Mouse (Mus musculus) neural tube, embryonic 13.5 days (tissue): ENCODE results near the gene Rhoq. TPM values are rescaled to one million over a fixed set of nuclear protein-coding genes. Genes with fewer than 3 reads are reported as not detected.
A peak's percentile ranks its signal among the peaks of the same experiment; 100 is the strongest.

Source experiments
- ATAC-seq: fragments of 200-750 bp; cut with Nextera tagmentation; 2 replicates; pipeline ENCODE4 v1.8.0; 2017; ENCODE audit warnings: low read depth, mild to moderate bottlenecking, moderate TSS enrichment, moderate library complexity
- H3K27ac ChIP-seq: fragments of 300-500 bp; sonication (generic); replicated peaks from 2 replicates; pipeline ENCODE4 v1.5.1; 2015; ENCODE audit warnings: moderate library complexity, mild to moderate bottlenecking, inconsistent platforms
- H3K27me3 ChIP-seq: fragments of 300-500 bp; sonication (generic); 2 replicates; pipeline ENCODE4 v1.6.1; 2015; ENCODE audit warnings: mild to moderate bottlenecking, inconsistent platforms
- H3K36me3 ChIP-seq: fragments of 300-500 bp; sonication (generic); 2 replicates; pipeline ENCODE4 v1.6.1; 2015; ENCODE audit warnings: mild to moderate bottlenecking, inconsistent platforms
- H3K4me1 ChIP-seq: fragments of 300-500 bp; sonication (generic); replicated peaks from 2 replicates; pipeline ENCODE4 v1.6.1; 2015; ENCODE audit warnings: inconsistent platforms
- H3K4me2 ChIP-seq: fragments of 300-500 bp; sonication (generic); 2 replicates; pipeline ENCODE4 v1.6.1; 2015; ENCODE audit warnings: inconsistent platforms, mild to moderate bottlenecking, moderate library complexity
- H3K4me3 ChIP-seq: fragments of 300-500 bp; sonication (generic); 2 replicates; pipeline ENCODE4 v1.5.1; 2015; ENCODE audit warnings: mild to moderate bottlenecking, inconsistent platforms
- H3K9ac ChIP-seq: fragments of 300-500 bp; sonication (generic); 2 replicates; pipeline ENCODE4 v1.6.1; 2015; ENCODE audit warnings: moderate library complexity, mild to moderate bottlenecking, inconsistent platforms
- H3K9me3 ChIP-seq: fragments of 300-500 bp; sonication (generic); 2 replicates; pipeline ENCODE4 v1.6.1; 2016; ENCODE audit warnings: inconsistent platforms
- WGBS: fragments of 180-500 bp; shearing (Covaris S2); methylation state at CpG from one replicate; pipeline ENCODE4 v1.1.7; 2015; 5-methylcytosine and 5-hydroxymethylcytosine counted together
- polyA plus RNA-seq: library from polyadenylated mRNA; unstranded; fragments of >200 nt; fragmentation: Nextera tagmentation; extraction: Ambion mirVana; gene quantifications from 2 replicates; pipeline ENCODE4 v1.2.1, GENCODE M21; 2015

Rhoq gene
- polyA plus RNA-seq, 1 experiment from 2014 or later, result 8.7 TPM

- H3K4me3 ChIP-seq, result peak overlapping the region; percentile 86
- peak; percentile 60 for ATAC-seq
- WGBS, result under 1% methylated on average over 10 of the region's 10 CpGs
- peaks cover 54% of the 10 kb centered on the region for H3K4me1 ChIP-seq
- peak overlapping the region; percentile 93 for H3K9ac ChIP-seq
- H3K27me3 ChIP-seq, result no peaks in the 10 kb centered on the region
- H3K27ac ChIP-seq, result peak overlapping the region; percentile 89
- no peaks in the 10 kb centered on the region for H3K36me3 ChIP-seq
- no peaks in the 10 kb centered on the region for H3K9me3 ChIP-seq
- peak overlapping the region; percentile 81 for H3K4me2 ChIP-seq
Observed at GRCm38 (mm10) chr17:86964502-86964901, 1.6 kb downstream of the Rhoq start.

- H3K27me3 ChIP-seq, result no peaks in the 10 kb centered on the region
- no peaks in the 10 kb centered on the region for H3K9me3 ChIP-seq
- H3K4me1 ChIP-seq, result peaks cover 54% of the 10 kb centered on the region
- ATAC-seq, result no peak
- peak overlapping the region; percentile 64 for H3K9ac ChIP-seq
- peak overlapping the region; percentile 89 for H3K27ac ChIP-seq
- 0 out of 2 replicates have a peak, but pooled peaks cover 5% of the 10 kb centered on the region for H3K36me3 ChIP-seq
- peak overlapping the region; percentile 86 for H3K4me3 ChIP-seq
- WGBS, result 86% methylated on average over 8 of the region's 8 CpGs
- H3K4me2 ChIP-seq, result peak overlapping the region; percentile 81
Observed at GRCm38 (mm10) chr17:86965121-86965520, 2.2 kb downstream of the Rhoq start.

- WGBS, result 80% methylated on average over 10 of the region's 10 CpGs
- H3K27ac ChIP-seq, result no peak overlapping the region
- ATAC-seq, result no peak
- H3K4me3 ChIP-seq, result no peak overlapping the region
- peaks cover 54% of the 10 kb centered on the region for H3K4me1 ChIP-seq
- H3K9ac ChIP-seq, result no peak overlapping the region
- 0 out of 2 replicates have a peak, but pooled peaks cover 7% of the 10 kb centered on the region for H3K36me3 ChIP-seq
- H3K27me3 ChIP-seq, result no peaks in the 10 kb centered on the region
- no peaks in the 10 kb centered on the region for H3K9me3 ChIP-seq
- no peak overlapping the region for H3K4me2 ChIP-seq
Observed at GRCm38 (mm10) chr17:86966040-86966439, 3.2 kb downstream of the Rhoq start.

GRCm38 (mm10) chr17:86967048-86967447, 4.2 kb downstream of the Rhoq start:
- Histone ChIP-seq H3K36me3 (0 out of 2 replicates have a peak, but pooled peaks cover 7% of the 10 kb centered on the region), H3K4me1 (peaks cover 44% of the 10 kb centered on the region)
- no peak for ATAC-seq

GRCm38 (mm10) chr17:86967536-86968525, 4.9 kb downstream of the Rhoq start:
- ATAC-seq, result no peak
- 0 out of 2 replicates have a peak, but pooled peaks cover 7% of the 10 kb centered on the region for H3K36me3 ChIP-seq
- H3K4me2 ChIP-seq, result no peak overlapping the region
- H3K27ac ChIP-seq, result no peak overlapping the region
- H3K9ac ChIP-seq, result no peak overlapping the region
- 72% methylated on average over 10 of the region's 10 CpGs for WGBS
- no peak overlapping the region for H3K4me3 ChIP-seq
- no peaks in the 10 kb centered on the region for H3K27me3 ChIP-seq
- peaks cover 40% of the 10 kb centered on the region for H3K4me1 ChIP-seq
- no peaks in the 10 kb centered on the region for H3K9me3 ChIP-seq

More at GRCm38 (mm10) chr17:86967048-86967447, 4.2 kb downstream of the Rhoq start:
- no peak overlapping the region for H3K4me3 ChIP-seq
- no peak overlapping the region for H3K9ac ChIP-seq
- H3K27me3 ChIP-seq, result no peaks in the 10 kb centered on the region
- H3K9me3 ChIP-seq, result no peaks in the 10 kb centered on the region
- no peak overlapping the region for H3K4me2 ChIP-seq
- WGBS, result 96% methylated on average over 12 of the region's 12 CpGs
- H3K27ac ChIP-seq, result no peak overlapping the region

GRCm38 (mm10) chr17:86968581-86968980, 5.7 kb downstream of the Rhoq start:
- H3K9ac ChIP-seq, result no peak overlapping the region
- no peaks in the 10 kb centered on the region for H3K9me3 ChIP-seq
- no peak overlapping the region for H3K4me3 ChIP-seq
- no peak overlapping the region for H3K4me2 ChIP-seq
- WGBS, result 95% methylated on average over 5 of the region's 5 CpGs
- 0 out of 2 replicates have a peak, but pooled peaks cover 9% of the 10 kb centered on the region for H3K36me3 ChIP-seq
- no peak overlapping the region for H3K27ac ChIP-seq
- H3K27me3 ChIP-seq, result no peaks in the 10 kb centered on the region
- no peak for ATAC-seq
- peaks cover 39% of the 10 kb centered on the region for H3K4me1 ChIP-seq

GRCm38 (mm10) chr17:86969582-86969981, 6.7 kb downstream of the Rhoq start:
- H3K27ac ChIP-seq, result no peak overlapping the region
- no peak overlapping the region for H3K4me2 ChIP-seq
- no peak overlapping the region for H3K4me3 ChIP-seq
- WGBS, result 63% methylated on average over 5 of the region's 5 CpGs
- no peak overlapping the region; the same call in 1 of the 2 replicates for H3K9ac ChIP-seq
- no peak for ATAC-seq
- 0 out of 2 replicates have a peak, but pooled peaks cover 16% of the 10 kb centered on the region for H3K36me3 ChIP-seq
- H3K9me3 ChIP-seq, result no peaks in the 10 kb centered on the region
- no peaks in the 10 kb centered on the region for H3K27me3 ChIP-seq
- H3K4me1 ChIP-seq, result peaks cover 29% of the 10 kb centered on the region

GRCm38 (mm10) chr17:86970026-86970750, 7.3 kb downstream of the Rhoq start:
- Histone ChIP-seq H3K9me3 (no peaks in the 10 kb centered on the region), H3K4me2 (no peak overlapping the region), H3K4me3 (no peak overlapping the region), H3K27me3 (no peaks in the 10 kb centered on the region), H3K9ac (no peak overlapping the region; the same call in 1 of the 2 replicates), H3K36me3 (0 out of 2 replicates have a peak, but pooled peaks cover 20% of the 10 kb centered on the region), H3K27ac (no peak overlapping the region), H3K4me1 (peaks cover 23% of the 10 kb centered on the region)
- ATAC-seq, result no peak
- 92% methylated on average over 15 of the region's 15 CpGs for WGBS

- Histone ChIP-seq H3K9ac (no peak overlapping the region), H3K27ac (no peak overlapping the region), H3K9me3 (no peaks in the 10 kb centered on the region), H3K36me3 (0 out of 2 replicates have a peak, but pooled peaks cover 20% of the 10 kb centered on the region), H3K4me2 (no peak overlapping the region), H3K4me1 (peaks cover 17% of the 10 kb centered on the region), H3K27me3 (no peaks in the 10 kb centered on the region), H3K4me3 (no peak overlapping the region)
- no peak for ATAC-seq
- 86% methylated on average over 5 of the region's 5 CpGs for WGBS
Observed at GRCm38 (mm10) chr17:86971036-86971435, 8.2 kb downstream of the Rhoq start.

GRCm38 (mm10) chr17:86971860-86972259, 9.0 kb downstream of the Rhoq start:
- no peak for ATAC-seq
- no peaks in the 10 kb centered on the region for H3K27me3 ChIP-seq
- no peaks in the 10 kb centered on the region for H3K9me3 ChIP-seq
- peaks cover 17% of the 10 kb centered on the region for H3K4me1 ChIP-seq
- no peak overlapping the region for H3K9ac ChIP-seq
- H3K27ac ChIP-seq, result no peak overlapping the region
- H3K36me3 ChIP-seq, result peaks cover 20% of the 10 kb centered on the region; the same call in 1 of the 2 replicates
- 89% methylated on average over 7 of the region's 7 CpGs for WGBS
- no peak overlapping the region for H3K4me3 ChIP-seq
- no peak overlapping the region for H3K4me2 ChIP-seq

GRCm38 (mm10) chr17:86973097-86973496, 10.2 kb downstream of the Rhoq start:
- Histone ChIP-seq H3K4me3 (no peak overlapping the region), H3K36me3 (peaks cover 20% of the 10 kb centered on the region; the same call in 1 of the 2 replicates), H3K4me1 (peaks cover 5% of the 10 kb centered on the region), H3K27me3 (no peaks in the 10 kb centered on the region), H3K27ac (no peak overlapping the region), H3K9me3 (no peaks in the 10 kb centered on the region), H3K9ac (no peak overlapping the region), H3K4me2 (no peak overlapping the region)
- no peak for ATAC-seq
- WGBS, result 97% methylated on average over 2 of the region's 2 CpGs

GRCm38 (mm10) chr17:86976387-86976786, 13.5 kb downstream of the Rhoq start:
- ATAC-seq, result no peak
- Histone ChIP-seq H3K27ac (no peak overlapping the region), H3K36me3 (peaks cover 17% of the 10 kb centered on the region; the same call in 1 of the 2 replicates), H3K4me1 (no peaks in the 10 kb centered on the region), H3K4me3 (no peak overlapping the region), H3K9me3 (no peaks in the 10 kb centered on the region), H3K27me3 (no peaks in the 10 kb centered on the region), H3K4me2 (no peak overlapping the region), H3K9ac (no peak overlapping the region)
- WGBS, result 88% methylated on average over 10 of the region's 10 CpGs
